Mouse (Mus musculus) embryo, embryonic 10.5 days (tissue): ENCODE data around the gene Vsig8.

Source experiments
- DNase-seq: peaks from one replicate; pipeline ENCODE4 v3.0.0-alpha.2; 2015; ENCODE audit warnings: low spot score

The Vsig8 gene

GRCm38 (mm10) chr1:172590385-172590784 lies 34.6 kb downstream of the Vsig8 start, which contains the start of gene Slamf8:
Gene Slamf8, minus strand, starts transcription at chr1:172590568.
- DNase-seq, result no peak

DNA sequence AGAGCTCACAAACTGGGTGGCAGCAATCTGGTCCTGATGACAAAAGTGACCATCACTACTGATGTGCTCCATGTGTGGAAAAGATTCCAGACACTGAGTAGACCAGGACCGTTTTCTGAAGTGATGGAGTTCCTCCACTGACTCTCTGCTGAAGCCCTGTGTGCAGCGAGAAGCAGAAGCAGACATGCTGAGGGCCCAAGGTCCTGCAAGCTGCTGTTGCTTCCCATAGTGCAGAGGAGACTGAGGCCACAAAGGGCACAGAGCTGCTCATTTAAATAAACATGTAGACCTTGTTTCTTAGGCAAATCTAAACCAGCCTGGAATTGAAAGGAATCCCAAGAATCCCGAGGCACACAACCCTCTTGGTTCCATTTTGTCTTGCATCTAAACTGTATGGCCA lies 37.6 kb downstream of the Vsig8 start:
- DNase-seq, result no peak

DNA sequence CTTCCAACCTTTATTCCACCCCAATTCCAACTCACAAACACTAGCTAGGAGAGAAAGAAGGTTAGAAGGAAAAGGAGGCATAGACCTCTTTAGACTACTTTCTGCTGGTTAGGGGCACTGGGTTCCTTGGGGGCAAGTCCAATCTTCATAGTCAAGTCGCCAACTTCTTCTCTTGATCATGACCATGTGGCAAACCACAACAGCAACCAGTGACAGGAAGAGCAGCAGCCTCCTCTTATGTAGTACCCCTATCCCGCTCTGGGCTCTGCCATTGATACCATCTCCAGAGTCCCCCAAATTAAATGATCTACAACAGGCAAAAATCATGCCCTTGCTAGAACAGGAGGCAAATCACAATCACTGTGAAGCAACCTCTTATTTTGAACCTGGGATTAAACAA lies 38.2 kb downstream of the Vsig8 start:
- no peak for DNase-seq

DNA sequence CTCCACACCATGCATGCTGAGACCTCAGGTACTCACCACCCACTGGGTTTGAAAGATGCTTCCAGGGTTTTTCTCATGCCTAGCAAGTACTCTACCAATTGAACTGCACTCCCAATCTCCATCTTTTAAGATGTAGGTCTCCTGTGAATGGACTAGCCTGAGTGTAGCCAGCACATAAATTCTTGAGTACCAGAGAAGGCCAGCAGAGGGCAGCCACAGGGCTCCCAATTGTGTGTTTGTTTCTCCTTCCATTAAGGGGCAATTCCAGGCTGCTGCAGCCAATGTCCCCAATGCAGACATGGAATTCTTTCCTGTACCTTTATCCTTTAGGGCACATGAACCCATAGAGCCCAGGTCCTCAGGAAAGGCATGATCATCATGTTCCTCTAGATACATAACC lies 38.8 kb downstream of the Vsig8 start:
- DNase-seq, result peak; percentile 83

DNA sequence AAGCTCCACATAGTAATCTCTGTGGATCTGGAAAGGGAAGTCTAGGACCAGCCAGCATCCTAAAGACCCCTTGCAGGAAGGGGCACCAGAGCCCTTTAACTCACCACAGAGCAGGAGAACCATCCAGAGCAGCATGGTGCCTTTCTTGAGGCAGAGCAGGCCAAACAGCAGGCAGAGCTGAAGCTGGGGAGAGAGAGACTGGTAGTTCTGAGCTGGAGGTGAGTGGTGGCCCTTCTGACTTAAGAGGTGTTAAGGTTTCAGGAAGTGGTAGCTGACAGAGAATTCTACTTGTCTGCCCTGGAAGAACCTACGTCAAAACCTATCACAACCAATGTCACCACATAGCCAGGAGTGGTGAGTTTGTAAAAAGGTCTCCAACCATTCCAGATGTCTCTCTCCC lies 46.6 kb downstream of the Vsig8 start, which contains the start of gene Fcrl6:
Fcrl6 (minus strand) TSS at position 226 of the 400 bp plus-strand sequence.
- no peak for DNase-seq

- no peak for DNase-seq
Measured at GRCm38 (mm10) chr1:172611304-172611703, 55.6 kb downstream of the Vsig8 start.

- DNase-seq, result no peak
Measured at GRCm38 (mm10) chr1:172612745-172613144, 57.0 kb downstream of the Vsig8 start.
